Mouse (Mus musculus) lung, embryonic 14.5 days (tissue): ENCODE data around the gene Col24a1. TPM values are rescaled to one million over a fixed set of nuclear protein-coding genes. Genes with fewer than 3 reads are reported as not detected.

ENCODE experiments used
- ATAC-seq: fragments of 200-750 bp; cut with Nextera tagmentation; 2 replicates; pipeline ENCODE4 v1.8.0; 2017; ENCODE audit warnings: mild to moderate bottlenecking, moderate TSS enrichment, moderate library complexity; ENCODE audit not compliant: insufficient read depth
- DNase-seq: peaks from one replicate; pipeline ENCODE4 v3.0.0-alpha.2; 2015
- H3K27ac ChIP-seq: fragments of 300-500 bp; sonication (generic); 2 replicates; pipeline ENCODE4 v1.5.1; 2014; ENCODE audit warnings: low read depth, mild to moderate bottlenecking, moderate library complexity
- H3K27me3 ChIP-seq: fragments of 300-500 bp; sonication (generic); 2 replicates; pipeline ENCODE4 v1.6.1; 2014; ENCODE audit warnings: low read length, control low read depth; ENCODE audit not compliant: insufficient read depth
- H3K36me3 ChIP-seq: fragments of 300-500 bp; sonication (generic); 2 replicates; pipeline ENCODE4 v1.6.1; 2014; ENCODE audit warnings: control low read depth; ENCODE audit not compliant: insufficient read depth
- H3K4me1 ChIP-seq: fragments of 300-500 bp; sonication (generic); 2 replicates; pipeline ENCODE4 v1.6.1; 2014; ENCODE audit warnings: antibody characterized with exemption, control low read depth; ENCODE audit not compliant: insufficient read depth
- H3K4me2 ChIP-seq: fragments of 300-500 bp; sonication (generic); 2 replicates; pipeline ENCODE4 v1.6.1; 2014; ENCODE audit warnings: mild to moderate bottlenecking
- H3K4me3 ChIP-seq: fragments of 300-500 bp; sonication (generic); 2 replicates; pipeline ENCODE4 v1.5.1; 2014; ENCODE audit warnings: low read depth, low read length
- H3K9ac ChIP-seq: fragments of 300-500 bp; sonication (generic); 2 replicates; pipeline ENCODE4 v1.6.1; 2014
- H3K9me3 ChIP-seq: fragments of 300-500 bp; sonication (generic); 2 replicates; pipeline ENCODE4 v1.6.1; 2016; ENCODE audit warnings: low read depth, low read length, control low read depth
- CTCF ChIP-seq: IDR thresholded peaks from 2 replicates; pipeline ENCODE4 v1.5.1; 2016; ENCODE audit warnings: antibody characterized with exemption, low read depth
- WGBS: fragments of 180-500 bp; shearing (Covaris S2); extraction: QIAGEN DNeasy Blood & Tissue Kit; methylation state at CpG from one replicate; pipeline ENCODE4 v1.1.7; 2014; 5-methylcytosine and 5-hydroxymethylcytosine counted together
- polyA plus RNA-seq: library from polyadenylated mRNA; unstranded; fragments of >200 nt; fragmentation: Nextera tagmentation; extraction: Ambion mirVana; gene quantifications from 2 replicates; pipeline ENCODE4 v1.2.1, GENCODE M21; 2014

Gene Col24a1
- polyA plus RNA-seq, 1 experiment from 2014 or later, result 1.7 TPM

- no peak for DNase-seq
- WGBS, result 68% methylated on average over 5 of the region's 5 CpGs
- no peak for TF ChIP-seq CTCF
- H3K27me3 ChIP-seq, result no peaks in the 10 kb centered on the region
- no peaks in the 10 kb centered on the region for H3K36me3 ChIP-seq
- no peaks in the 10 kb centered on the region for H3K9me3 ChIP-seq
- no peak for ATAC-seq
- no peak overlapping the region for H3K4me3 ChIP-seq
- H3K4me1 ChIP-seq, result no peaks in the 10 kb centered on the region
- no peak overlapping the region for H3K9ac ChIP-seq
- no peak overlapping the region for H3K4me2 ChIP-seq
- H3K27ac ChIP-seq, result no peak overlapping the region
Observed at GRCm38 (mm10) chr3:145457039-145457438, 164.8 kb downstream of the Col24a1 start.

DNA sequence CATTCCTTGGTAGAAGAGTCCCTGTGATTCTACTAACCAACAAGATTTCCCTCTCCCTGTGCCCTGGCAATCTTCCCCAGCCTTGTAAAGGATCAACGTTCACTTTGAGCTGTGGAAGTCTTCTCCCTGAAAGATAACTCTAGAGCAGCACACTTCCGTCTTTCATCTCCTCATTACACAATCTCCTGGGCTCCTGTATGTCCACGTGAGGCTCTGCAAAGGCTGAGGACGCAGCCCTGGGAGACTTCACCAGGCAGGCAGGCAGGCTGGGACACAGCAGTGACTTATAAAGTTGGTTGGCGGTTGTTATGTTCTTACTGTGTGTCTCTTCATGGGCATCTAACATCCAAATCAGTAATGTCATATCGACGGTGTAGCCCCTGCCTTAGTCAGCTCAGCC, 170.1 kb downstream of the Col24a1 start:
- H3K4me3 ChIP-seq, result no peak overlapping the region
- 38% methylated on average over 7 of the region's 7 CpGs for WGBS
- H3K27ac ChIP-seq, result no peak overlapping the region
- H3K9ac ChIP-seq, result no peak overlapping the region
- H3K4me1 ChIP-seq, result no peaks in the 10 kb centered on the region
- DNase-seq (peak; percentile 18), ATAC-seq (no peak)
- H3K9me3 ChIP-seq, result no peaks in the 10 kb centered on the region
- no peak for TF ChIP-seq CTCF
- H3K4me2 ChIP-seq, result no peak overlapping the region
- no peaks in the 10 kb centered on the region for H3K27me3 ChIP-seq
- H3K36me3 ChIP-seq, result no peaks in the 10 kb centered on the region

DNA sequence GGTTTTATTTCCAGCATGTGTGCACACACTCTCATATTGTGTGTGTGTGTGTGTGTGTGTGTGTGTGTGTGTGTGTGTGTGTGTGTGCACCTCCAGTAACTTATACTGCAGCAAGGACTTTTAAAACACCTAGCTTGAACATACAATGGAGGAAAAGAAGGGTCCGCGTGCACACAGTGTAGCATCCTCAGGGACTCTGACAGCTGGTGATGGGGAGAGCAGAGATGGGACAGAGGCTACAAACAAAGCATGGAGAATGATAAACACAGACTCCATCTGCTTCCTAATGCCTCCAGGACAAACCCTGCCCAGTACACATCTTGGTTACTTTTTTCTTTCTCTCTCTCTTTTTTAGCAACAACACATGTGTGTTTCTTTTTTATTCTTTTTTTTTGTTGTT, 171.5 kb downstream of the Col24a1 start:
- ATAC-seq (no peak), DNase-seq (no peak)
- no peak for TF ChIP-seq CTCF
- Histone ChIP-seq H3K27me3 (no peaks in the 10 kb centered on the region), H3K4me2 (no peak overlapping the region), H3K4me3 (no peak overlapping the region), H3K4me1 (no peaks in the 10 kb centered on the region), H3K9ac (no peak overlapping the region), H3K36me3 (no peaks in the 10 kb centered on the region), H3K27ac (no peak overlapping the region), H3K9me3 (no peaks in the 10 kb centered on the region)
- WGBS, result 50% methylated on average over 2 of the region's 2 CpGs

DNA sequence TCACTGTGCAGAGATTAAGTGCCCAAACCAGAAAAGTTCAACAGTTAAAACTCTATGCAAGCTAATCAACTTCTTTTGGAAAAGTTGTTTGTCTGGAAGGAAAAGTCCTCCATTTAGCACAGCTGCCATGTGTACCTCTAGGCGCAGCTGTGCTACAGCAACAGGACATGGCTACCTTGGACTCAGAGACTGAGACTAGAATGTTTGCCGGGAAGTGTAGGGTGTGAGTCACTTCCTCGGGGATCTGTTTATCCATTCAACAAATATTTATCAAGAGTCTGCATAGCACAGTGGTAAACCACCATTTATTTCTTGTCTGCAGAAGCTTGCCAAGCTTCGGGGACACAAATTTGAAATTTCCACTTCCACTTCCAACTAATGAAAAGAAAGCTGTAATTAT, 178.8 kb downstream of the Col24a1 start:
- ATAC-seq (peak; percentile 84; the same call in 1 of the 2 replicates), DNase-seq (peak; percentile 73)
- H3K9me3 ChIP-seq, result no peaks in the 10 kb centered on the region
- H3K36me3 ChIP-seq, result no peaks in the 10 kb centered on the region
- peak overlapping the region; percentile 30; the same call in 1 of the 2 replicates for H3K27ac ChIP-seq
- 22% methylated on average over 4 of the region's 4 CpGs for WGBS
- H3K27me3 ChIP-seq, result no peaks in the 10 kb centered on the region
- TF ChIP-seq CTCF, result no peak
- H3K9ac ChIP-seq, result no peak overlapping the region
- no peak overlapping the region for H3K4me3 ChIP-seq
- H3K4me2 ChIP-seq, result no peak overlapping the region; the same call in 1 of the 2 replicates
- no peaks in the 10 kb centered on the region for H3K4me1 ChIP-seq

DNA sequence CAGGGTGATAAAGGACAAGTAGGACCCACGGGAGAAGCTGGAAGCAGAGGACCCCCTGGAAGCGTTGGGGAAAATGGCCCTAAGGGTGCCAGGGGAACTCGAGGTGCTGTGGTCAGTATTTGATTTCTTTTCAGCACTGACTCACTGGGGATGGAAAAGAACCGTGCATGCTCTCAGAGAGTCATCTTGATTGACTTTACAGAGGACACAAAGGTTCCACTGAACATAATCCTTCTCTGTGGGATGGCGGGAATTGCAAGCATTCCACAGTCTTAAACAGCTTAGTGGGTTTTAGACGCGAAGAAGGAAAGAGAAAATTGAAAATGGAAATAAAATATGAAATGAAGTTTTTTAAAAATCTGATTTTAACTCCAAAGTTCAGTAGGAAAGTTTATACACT, 181.9 kb downstream of the Col24a1 start:
- no peak overlapping the region for H3K4me2 ChIP-seq
- 56% methylated on average over 7 of the region's 7 CpGs for WGBS

GRCm38 (mm10) chr3:145476634-145477033, 184.4 kb downstream of the Col24a1 start:
- no peaks in the 10 kb centered on the region for H3K27me3 ChIP-seq
- H3K9ac ChIP-seq, result no peak overlapping the region
- no peaks in the 10 kb centered on the region for H3K4me1 ChIP-seq
- ATAC-seq, result no peak
- H3K9me3 ChIP-seq, result no peaks in the 10 kb centered on the region
- H3K36me3 ChIP-seq, result no peaks in the 10 kb centered on the region
- no peak overlapping the region for H3K4me2 ChIP-seq
- 74% methylated on average over 3 of the region's 3 CpGs for WGBS
- no peak overlapping the region for H3K27ac ChIP-seq
- no peak for DNase-seq
- H3K4me3 ChIP-seq, result no peak overlapping the region
- no peak for TF ChIP-seq CTCF

More for the DNA sequence above, 181.9 kb downstream of the Col24a1 start:
- Histone ChIP-seq H3K9ac (no peak overlapping the region), H3K4me3 (no peak overlapping the region), H3K27ac (no peak overlapping the region), H3K36me3 (no peaks in the 10 kb centered on the region), H3K9me3 (no peaks in the 10 kb centered on the region), H3K27me3 (no peaks in the 10 kb centered on the region), H3K4me1 (no peaks in the 10 kb centered on the region)
- ATAC-seq, result no peak
- no peak for DNase-seq
- no peak for TF ChIP-seq CTCF

GRCm38 (mm10) chr3:145477074-145477473, 184.8 kb downstream of the Col24a1 start:
- Histone ChIP-seq H3K27ac (no peak overlapping the region), H3K27me3 (no peaks in the 10 kb centered on the region), H3K4me3 (no peak overlapping the region), H3K9ac (no peak overlapping the region), H3K9me3 (no peaks in the 10 kb centered on the region), H3K4me1 (no peaks in the 10 kb centered on the region), H3K4me2 (no peak overlapping the region), H3K36me3 (no peaks in the 10 kb centered on the region)
- WGBS, result 65% methylated on average over 11 of the region's 11 CpGs
- TF ChIP-seq CTCF, result no peak
- ATAC-seq (no peak), DNase-seq (no peak)

DNA sequence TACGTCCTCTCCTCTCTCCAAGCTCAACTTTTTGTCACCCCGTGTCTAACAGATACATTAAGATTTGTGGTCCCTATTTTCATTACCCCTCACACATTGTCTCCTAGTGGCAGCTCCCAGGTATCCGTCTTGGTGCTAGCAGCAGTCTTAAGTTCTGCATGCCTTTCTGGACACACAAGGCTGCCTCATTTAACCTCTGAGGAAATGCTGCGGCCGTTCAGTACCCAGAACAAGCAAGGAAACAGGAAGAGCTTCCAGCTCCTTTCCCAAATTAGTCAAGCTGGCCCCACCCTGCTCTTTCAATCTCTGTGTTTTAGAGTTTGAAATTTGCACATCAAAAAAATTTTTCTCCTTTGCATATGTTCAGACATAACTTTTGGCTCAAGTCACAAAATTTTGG, 186.2 kb downstream of the Col24a1 start:
- H3K4me2 ChIP-seq, result no peak overlapping the region
- ATAC-seq (no peak), DNase-seq (no peak)
- H3K27me3 ChIP-seq, result no peaks in the 10 kb centered on the region
- TF ChIP-seq CTCF, result no peak
- no peak overlapping the region for H3K4me3 ChIP-seq
- no peak overlapping the region for H3K9ac ChIP-seq
- H3K36me3 ChIP-seq, result no peaks in the 10 kb centered on the region
- WGBS, result 48% methylated on average over 5 of the region's 5 CpGs
- H3K27ac ChIP-seq, result no peak overlapping the region
- no peaks in the 10 kb centered on the region for H3K4me1 ChIP-seq
- H3K9me3 ChIP-seq, result no peaks in the 10 kb centered on the region
